Mouse (Mus musculus) heart, embryonic 14.5 days (tissue): Measurements from ENCODE around the gene Cnbd2. TPM values are rescaled to one million over a fixed set of nuclear protein-coding genes. Genes with fewer than 3 reads are reported as not detected.

Experiments used
- ATAC-seq: fragments of 200-750 bp; cut with Nextera tagmentation; 2 replicates; pipeline ENCODE4 v1.8.0; 2017; ENCODE audit warnings: low read depth, moderate TSS enrichment; ENCODE audit not compliant: insufficient number of reproducible peaks, insufficient read depth, low FRiP score
- H3K27ac ChIP-seq, 2 experiments: fragments of 200-500 bp in 1 of 2; fragments of 300-500 bp in 1 of 2; sonication (generic) in 1 of 2; replicated peaks in 1 of 2; 2 replicates each; pipeline ENCODE4 v1.5.1; 2012 to 2014; ENCODE audit warnings: low read depth in 2 of 2, low read length in 2 of 2, control low read depth in 1 of 2, mild to moderate bottlenecking in 1 of 2, mixed read lengths in 1 of 2; ENCODE audit not compliant: control insufficient read depth in 1 of 2, insufficient read depth in 1 of 2
- H3K27me3 ChIP-seq: fragments of 300-500 bp; sonication (generic); 2 replicates; pipeline ENCODE4 v1.6.1; 2014; ENCODE audit warnings: mild to moderate bottlenecking, low read length, control low read depth; ENCODE audit not compliant: control insufficient read depth, insufficient read depth
- H3K36me3 ChIP-seq: fragments of 300-500 bp; sonication (generic); 2 replicates; pipeline ENCODE4 v1.6.1; 2014; ENCODE audit warnings: mild to moderate bottlenecking, control low read depth, low read length, mixed read lengths; ENCODE audit not compliant: control insufficient read depth, insufficient read depth
- H3K4me1 ChIP-seq, 2 experiments: fragments of 200-500 bp in 1 of 2; fragments of 300-500 bp in 1 of 2; sonication (generic) in 1 of 2; 2 replicates each; pipeline ENCODE4 v1.6.1; 2012 to 2014; ENCODE audit warnings: low read length in 2 of 2, control low read depth in 1 of 2, mixed read lengths in 1 of 2; ENCODE audit not compliant: control insufficient read depth in 2 of 2, insufficient read depth in 2 of 2
- H3K4me2 ChIP-seq: fragments of 300-500 bp; sonication (generic); 2 replicates; pipeline ENCODE4 v1.6.1; 2014; ENCODE audit warnings: mild to moderate bottlenecking, low read length
- H3K4me3 ChIP-seq, 2 experiments: fragments of 200-500 bp in 1 of 2; fragments of 300-500 bp in 1 of 2; sonication (generic) in 1 of 2; 2 replicates each; pipeline ENCODE4 v1.5.1; 2012 to 2014; ENCODE audit warnings: low read length in 2 of 2, mild to moderate bottlenecking in 2 of 2, control low read depth in 1 of 2, low read depth in 1 of 2, moderate library complexity in 1 of 2; ENCODE audit not compliant: control insufficient read depth in 1 of 2, insufficient read depth in 1 of 2
- H3K9ac ChIP-seq: fragments of 300-500 bp; sonication (generic); 2 replicates; pipeline ENCODE4 v1.6.1; 2014; ENCODE audit warnings: mild to moderate bottlenecking, low read length
- H3K9me3 ChIP-seq: fragments of 300-500 bp; sonication (generic); 2 replicates; pipeline ENCODE4 v1.6.1; 2016; ENCODE audit warnings: low read length, control low read depth; ENCODE audit not compliant: control insufficient read depth
- WGBS: fragments of 180-500 bp; shearing (Covaris S2); extraction: QIAGEN DNeasy Blood & Tissue Kit; methylation state at CpG from one replicate; pipeline ENCODE4 v1.1.7; 2014; 5-methylcytosine and 5-hydroxymethylcytosine counted together
- microRNA-seq: library from miRNA; unstranded; fragments of <30 nt; microRNA quantifications from one replicate; pipeline ENCODE4, GENCODE M21; 2016
- polyA plus RNA-seq: library from polyadenylated mRNA; unstranded; fragments of >200 nt; fragmentation: Nextera tagmentation; extraction: Ambion mirVana; gene quantifications from 2 replicates; pipeline ENCODE4 v1.2.1, GENCODE M21; 2014

Gene Cnbd2
- polyA plus RNA-seq, 1 experiment from 2014 or later: 3.7 TPM

- Histone ChIP-seq H3K4me2 (peak overlapping the region; percentile 98), H3K4me3 (peak overlapping the region; percentile 62 to 66), H3K9me3 (no peaks in the 10 kb centered on the region), H3K27ac (no peak overlapping the region), H3K27me3 (peaks cover 27% of the 10 kb centered on the region), H3K4me1 (peaks cover 9% of the 10 kb centered on the region in 2 experiments), H3K36me3 (no peaks in the 10 kb centered on the region), H3K9ac (peak overlapping the region; percentile 69)
- peak; percentile 41 for ATAC-seq
- WGBS: 1% methylated on average over 36 of the region's 36 CpGs
Measured at GRCm38 (mm10) chr2:156421381-156422110, 109.4 kb downstream of the Cnbd2 start.

- no peak for ATAC-seq
- no peak overlapping the region for H3K27ac ChIP-seq
- H3K4me3 ChIP-seq: no peak overlapping the region
- peaks cover 9% of the 10 kb centered on the region in 2 experiments for H3K4me1 ChIP-seq
- WGBS: 3% methylated on average over 8 of the region's 8 CpGs
- no peaks in the 10 kb centered on the region for H3K36me3 ChIP-seq
- no peaks in the 10 kb centered on the region for H3K9me3 ChIP-seq
- H3K27me3 ChIP-seq: peaks cover 27% of the 10 kb centered on the region
- H3K4me2 ChIP-seq: peak overlapping the region; percentile 2; the same call in 1 of the 2 replicates
- no peak overlapping the region for H3K9ac ChIP-seq
Measured at GRCm38 (mm10) chr2:156422631-156423030, 110.5 kb downstream of the Cnbd2 start.

GRCm38 (mm10) chr2:156423672-156424071 is 111.6 kb downstream of the Cnbd2 start:
- H3K9ac ChIP-seq: no peak overlapping the region
- peaks cover 9% of the 10 kb centered on the region in 2 experiments for H3K4me1 ChIP-seq
- WGBS: 74% methylated on average over 4 of the region's 4 CpGs
- ATAC-seq: no peak
- H3K4me3 ChIP-seq: no peak overlapping the region
- H3K27ac ChIP-seq: no peak overlapping the region
- no peak overlapping the region for H3K4me2 ChIP-seq
- H3K9me3 ChIP-seq: no peaks in the 10 kb centered on the region
- peaks cover 27% of the 10 kb centered on the region for H3K27me3 ChIP-seq
- no peaks in the 10 kb centered on the region for H3K36me3 ChIP-seq

Small RNA genes lying within 50 kb of the gene (microRNA-seq; reads per million reads assigned to microRNA genes)
- not detected for gene Gm22758
- gene Gm22759: not detected

Other genes starting within 250 kb of the Cnbd2 start
- gene Spag4, start 247.1 kb upstream of the Cnbd2 start, polyA plus RNA-seq: 1.8 and 2.3 TPM in 2 replicates
- gene Cpne1, start 200.3 kb upstream of the Cnbd2 start, polyA plus RNA-seq: 21.8 and 22.1 TPM in 2 replicates
- gene Rbm12, start 200.3 kb upstream of the Cnbd2 start, polyA plus RNA-seq: 20.6 and 21.2 TPM in 2 replicates
- gene Gm28036, start 185.2 kb upstream of the Cnbd2 start, polyA plus RNA-seq: 7.6 and 9.4 TPM in 2 replicates
- gene Romo1, start 168.3 kb upstream of the Cnbd2 start, polyA plus RNA-seq: 463 and 501 TPM in 2 replicates
- gene Nfs1, start 168.1 kb upstream of the Cnbd2 start, polyA plus RNA-seq: 63.8 and 64.8 TPM in 2 replicates
- 407 and 423 TPM in 2 replicates for gene Rbm39, start 132.1 kb upstream of the Cnbd2 start, polyA plus RNA-seq
- gene Phf20, start 115.8 kb upstream of the Cnbd2 start, polyA plus RNA-seq: 44.6 and 51.3 TPM in 2 replicates
- gene Scand1, start 405 bp downstream of the Cnbd2 start, polyA plus RNA-seq: 63.5 and 68.9 TPM in 2 replicates
- gene Epb41l1, start 108.6 kb downstream of the Cnbd2 start, polyA plus RNA-seq: 1.4 and 1.6 TPM in 2 replicates
- gene Aar2, start 235.3 kb downstream of the Cnbd2 start, polyA plus RNA-seq: 24.8 and 24.9 TPM in 2 replicates